Mouse (Mus musculus) spleen, embryonic (tissue): Measurements from ENCODE around the gene Slfn1.
"Not testable (repeated sequence)": the region's sequence is repeated elsewhere in the genome, so short reads cannot be mapped to it uniquely, and the experiment has no call there.

Experiments
- CTCF ChIA-PET: fragments of 350-600 bp; sonication (Branson Sonifier 250); formaldehyde crosslinking; loops from one replicate; lab custom pipeline; 2022; lab: Charles Lee

Slfn1 gene

GRCm38 (mm10) chr11:83116597-83117227, at the start of gene Slfn1:
TSS of gene Slfn1 (plus strand) at chr11:83116849.
- CTCF ChIA-PET: interaction anchor here (0.8 kb wide), 1 partner anchor 50 kb away, joined by 3 read pairs; no protein-coding TSS in a partner anchor

- CTCF ChIA-PET: no interaction called here
These were observed 48.5 kb upstream of the Slfn1 start for GRCm38 (mm10) chr11:83067982-83068694.

GRCm38 (mm10) chr11:83070321-83070970, 46.2 kb upstream of the Slfn1 start:
- CTCF ChIA-PET: no interaction called here

GRCm38 (mm10) chr11:83077714-83078422, 38.8 kb upstream of the Slfn1 start:
- CTCF ChIA-PET: interaction anchor here (1.3 kb wide), 1 partner anchor 11 kb away, joined by 3 read pairs; no protein-coding TSS in a partner anchor

- CTCF ChIA-PET: interaction anchor here (1.3 kb wide), 1 partner anchor 12 kb away, joined by 3 read pairs; no protein-coding TSS in a partner anchor
These were observed 38.1 kb upstream of the Slfn1 start for GRCm38 (mm10) chr11:83078423-83079140.

GRCm38 (mm10) chr11:83079487-83080199, 37.0 kb upstream of the Slfn1 start:
- CTCF ChIA-PET: interaction anchor here (0.6 to 1.3 kb wide), 2 partner anchors 13 to 32 kb away, joined by 3 read pairs; no protein-coding TSS in a partner anchor

GRCm38 (mm10) chr11:83082741-83083473, 33.7 kb upstream of the Slfn1 start:
- CTCF ChIA-PET: no interaction called here

GRCm38 (mm10) chr11:83084161-83084560, 32.5 kb upstream of the Slfn1 start:
- CTCF ChIA-PET: no interaction called here

- CTCF ChIA-PET: no interaction called here
These were observed 31.9 kb upstream of the Slfn1 start for GRCm38 (mm10) chr11:83084761-83085160.

GRCm38 (mm10) chr11:83115138-83115537, 1.5 kb upstream of the Slfn1 start:
- CTCF ChIA-PET: interaction anchor here (0.6 kb wide), 2 partner anchors 361 to 368 kb away, joined by 3 to 4 read pairs; no protein-coding TSS in a partner anchor

- CTCF ChIA-PET: no interaction called here
These were observed 1.4 kb downstream of the Slfn1 start for GRCm38 (mm10) chr11:83118056-83118455.

GRCm38 (mm10) chr11:83121131-83121685, 4.6 kb downstream of the Slfn1 start:
- CTCF ChIA-PET: no interaction called here

- CTCF ChIA-PET: no interaction called here
These were observed 6.5 kb downstream of the Slfn1 start for GRCm38 (mm10) chr11:83123198-83123597.

- CTCF ChIA-PET: no interaction called here
These were observed 8.3 kb downstream of the Slfn1 start for GRCm38 (mm10) chr11:83124906-83125305.

GRCm38 (mm10) chr11:83125633-83126032, 9.0 kb downstream of the Slfn1 start:
- CTCF ChIA-PET: interaction anchor here (0.6 kb wide), 1 partner anchor 174 kb away, joined by 4 read pairs; no protein-coding TSS in a partner anchor

- CTCF ChIA-PET: interaction anchor here (0.6 kb wide), 1 partner anchor 226 kb away, joined by 3 read pairs; no protein-coding TSS in a partner anchor
These were observed 20.6 kb downstream of the Slfn1 start for GRCm38 (mm10) chr11:83137253-83137652.

GRCm38 (mm10) chr11:83148939-83149338, 32.3 kb downstream of the Slfn1 start:
- CTCF ChIA-PET: not testable (repeated sequence)
